Mouse (Mus musculus) MEL (cell line): ENCODE results near the gene BC005537. TPM values are rescaled to one million over a fixed set of nuclear protein-coding genes. Genes with fewer than 3 reads are reported as not detected.

Source experiments
- DNase-seq: peaks from one replicate; pipeline ENCODE4 v3.0.0; 2011; ENCODE audit warnings: low read depth, low spot score
- H3K27ac ChIP-seq: 2 replicates; pipeline ENCODE4 v1.5.1; 2012; ENCODE audit warnings: low read depth, mild to moderate bottlenecking, control low read depth, low read length, moderate library complexity; ENCODE audit not compliant: control insufficient read depth
- H3K27me3 ChIP-seq, 2 experiments: fragments of 150-350 bp in 1 of 2; sonication (generic) in 1 of 2; 2 replicates each; pipeline ENCODE4 v1.6.1; 2012; ENCODE audit warnings: low read length in 2 of 2, mild to moderate bottlenecking in 2 of 2, improper control_type of control experiment in 1 of 2, moderate library complexity in 1 of 2; ENCODE audit not compliant: insufficient read depth in 2 of 2, control insufficient read depth in 1 of 2
- H3K36me3 ChIP-seq, 2 experiments: 2 replicates each; pipeline ENCODE4 v1.6.1; 2012 to 2014; ENCODE audit warnings: low read length in 2 of 2, improper control_type of control experiment in 1 of 2, inconsistent platforms in 1 of 2, mild to moderate bottlenecking in 1 of 2; ENCODE audit not compliant: insufficient read depth in 2 of 2, control insufficient read depth in 1 of 2
- H3K4me1 ChIP-seq, 2 experiments: fragments of 150-350 bp in 1 of 2; sonication (generic) in 1 of 2; 2 replicates each; pipeline ENCODE4 v1.6.1; 2012; ENCODE audit warnings: low read length in 2 of 2, improper control_type of control experiment in 1 of 2, mild to moderate bottlenecking in 1 of 2; ENCODE audit not compliant: insufficient read depth in 2 of 2, control insufficient read depth in 1 of 2
- H3K4me3 ChIP-seq, 2 experiments: fragments of 150-350 bp in 1 of 2; sonication (generic) in 1 of 2; 2 replicates each; pipeline ENCODE4 v1.5.1; 2012; ENCODE audit warnings: low read depth in 2 of 2, low read length in 2 of 2, mild to moderate bottlenecking in 2 of 2, moderate library complexity in 2 of 2, control low read depth in 1 of 2, improper control_type of control experiment in 1 of 2; ENCODE audit not compliant: control insufficient read depth in 1 of 2, insufficient read depth in 1 of 2
- H3K79me2 ChIP-seq: 2 replicates; pipeline ENCODE4 v1.6.1; 2012; ENCODE audit warnings: mild to moderate bottlenecking, low read length, moderate library complexity; ENCODE audit not compliant: control insufficient read depth, poor library complexity, insufficient read depth
- H3K9ac ChIP-seq: 2 replicates; pipeline ENCODE4 v1.6.1; 2012; ENCODE audit warnings: low read depth, mild to moderate bottlenecking, control low read depth, low read length, moderate library complexity; ENCODE audit not compliant: control insufficient read depth, poor library complexity, severe bottlenecking
- H3K9me3 ChIP-seq: fragments of 150-350 bp; sonication (generic); replicated peaks from 2 replicates; pipeline ENCODE4 v1.6.1; 2012; ENCODE audit warnings: mild to moderate bottlenecking, low read length, improper control_type of control experiment, moderate library complexity; ENCODE audit not compliant: insufficient read depth
- CHD2 ChIP-seq: IDR thresholded peaks from 2 replicates; pipeline ENCODE4 v1.6.1; 2011; ENCODE audit warnings: low read length, improper control_type of control experiment
- CTCF ChIP-seq, 3 experiments: IDR thresholded peaks in 2 of 3; conservative IDR thresholded peaks in 1 of 3; 2 replicates each; pipeline ENCODE4 v1.5.1; 2011 to 2012; ENCODE audit warnings: low read length in 3 of 3, low read depth in 2 of 3, mild to moderate bottlenecking in 2 of 3, improper control_type of control experiment in 1 of 3, inconsistent platforms in 1 of 3, mixed read lengths in 1 of 3, moderate library complexity in 1 of 3; ENCODE audit not compliant: control insufficient read depth in 1 of 3, insufficient read depth in 1 of 3, poor library complexity in 1 of 3, severe bottlenecking in 1 of 3
- E2F4 ChIP-seq: IDR thresholded peaks from 2 replicates; pipeline ENCODE4 v1.6.1; 2011; ENCODE audit warnings: low read depth, low read length, improper control_type of control experiment, borderline replicate concordance
- ELF1 ChIP-seq: IDR thresholded peaks from 2 replicates; pipeline ENCODE4 v1.6.1; 2014; ENCODE audit warnings: low read depth, mild to moderate bottlenecking, inconsistent platforms, low read length, improper control_type of control experiment, moderate library complexity
- EP300 ChIP-seq, 2 experiments: IDR thresholded peaks; 2 replicates each; pipeline ENCODE4 v1.6.1; 2011; ENCODE audit warnings: improper control_type of control experiment in 2 of 2, low read length in 2 of 2, low read depth in 1 of 2, mild to moderate bottlenecking in 1 of 2
- MAX ChIP-seq: IDR thresholded peaks from 2 replicates; pipeline ENCODE4 v1.6.1; 2011; ENCODE audit warnings: low read length, improper control_type of control experiment
- MYB ChIP-seq: IDR thresholded peaks from 2 replicates; pipeline ENCODE4 v1.6.1; 2011; ENCODE audit warnings: mild to moderate bottlenecking, low read depth, low read length, improper control_type of control experiment
- RAD21 ChIP-seq: IDR thresholded peaks from 2 replicates; pipeline ENCODE4 v1.6.1; 2011; ENCODE audit warnings: mild to moderate bottlenecking, low read depth, low read length, improper control_type of control experiment
- SIN3A ChIP-seq: IDR thresholded peaks from 2 replicates; pipeline ENCODE4 v1.6.1; 2012; ENCODE audit warnings: low read length, improper control_type of control experiment, inconsistent platforms
- TAL1 ChIP-seq: IDR thresholded peaks from 2 replicates; pipeline ENCODE4 v1.6.1; 2012; ENCODE audit warnings: mild to moderate bottlenecking, inconsistent platforms, low read length, moderate library complexity, mixed read lengths
- USF1 ChIP-seq: IDR thresholded peaks from 2 replicates; pipeline ENCODE4 v1.6.1; 2014; ENCODE audit warnings: low read depth, mild to moderate bottlenecking, inconsistent platforms, low read length, improper control_type of control experiment, moderate library complexity
- ZC3H11A ChIP-seq: IDR thresholded peaks from 2 replicates; pipeline ENCODE4 v1.6.1; 2012; ENCODE audit warnings: low read depth, mild to moderate bottlenecking, inconsistent platforms, low read length, improper control_type of control experiment
- ZKSCAN1 ChIP-seq: IDR thresholded peaks from 2 replicates; pipeline ENCODE4 v1.6.1; 2012; ENCODE audit warnings: low read depth, mild to moderate bottlenecking, inconsistent platforms, low read length, improper control_type of control experiment, moderate library complexity
- ZNF384 ChIP-seq: IDR thresholded peaks from 2 replicates; pipeline ENCODE4 v1.6.1; 2012; ENCODE audit warnings: low read depth, mild to moderate bottlenecking, inconsistent platforms, low read length, improper control_type of control experiment
- polyA plus RNA-seq, 2 experiments: library from polyadenylated mRNA; stranded (reverse) in 1 of 2; unstranded in 1 of 2; fragments of >175 nt in 1 of 2; fragments of >200 nt in 1 of 2; gene quantifications; 2 replicates each; pipeline versions ENCODE4 v1.2.1 to v1.2.4; 2012; ENCODE audit warnings: low replicate concordance in 2 of 2, low read depth in 1 of 2; ENCODE audit not compliant: insufficient read length in 2 of 2, insufficient read depth in 1 of 2, missing spikeins in 1 of 2
- total RNA-seq: library from RNA; depleted of rRNA; stranded (reverse); fragments of 300-350 nt; gene quantifications from 2 replicates; pipeline ENCODE4 v1.2.3, GENCODE M21; 2012

The BC005537 gene
- total and polyA plus RNA-seq, 3 experiments, result 32.7 to 62.6 (median 48.8) TPM

DNA sequence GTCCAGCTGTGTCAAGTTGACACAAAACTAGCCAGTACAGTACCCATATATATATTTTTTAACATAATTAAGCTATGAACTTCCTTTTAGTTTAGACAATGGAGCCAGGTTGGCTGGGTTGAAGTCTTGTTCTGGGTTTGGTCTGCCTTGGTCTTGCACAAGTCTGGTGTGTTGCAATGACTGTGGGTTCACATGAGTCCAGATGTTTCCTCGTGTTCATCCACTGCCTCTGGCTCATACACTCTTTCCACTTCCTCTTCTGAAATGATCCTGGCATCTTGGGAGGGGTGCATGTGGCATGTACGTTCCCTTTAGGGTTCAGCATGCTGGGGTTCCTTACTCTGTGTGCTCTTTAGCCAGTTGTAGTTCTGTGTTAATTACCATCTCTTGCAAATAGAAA is 10.1 kb upstream of the BC005537 start:
- Histone ChIP-seq H3K4me3 (no peak overlapping the region), H3K9me3 (no peaks in the 10 kb centered on the region), H3K27ac (no peak overlapping the region), H3K4me1 (peaks cover 0 to 7% of the 10 kb centered on the region in 2 experiments; a peak in 2 of 4 replicates), H3K9ac (no peak overlapping the region), H3K36me3 (peaks cover 0 to 7% of the 10 kb centered on the region in 2 experiments; a peak in 2 of 4 replicates), H3K79me2 (no peaks in the 10 kb centered on the region), H3K27me3 (no peaks in the 10 kb centered on the region; a peak in 1 of 4 replicates)
- TF ChIP-seq ELF1, result no peak
- TF ChIP-seq TAL1, result peak; percentile 33
- DNase-seq, result peak; percentile 54

GRCm38 (mm10) chr13:24792411-24793045 is 8.9 kb upstream of the BC005537 start:
- Histone ChIP-seq H3K27me3 (no peaks in the 10 kb centered on the region; a peak in 1 of 4 replicates), H3K4me1 (peaks cover 0 to 3% of the 10 kb centered on the region in 2 experiments; a peak in 2 of 4 replicates), H3K36me3 (peaks cover 0 to 4% of the 10 kb centered on the region in 2 experiments; a peak in 2 of 4 replicates), H3K9ac (no peak overlapping the region), H3K79me2 (no peaks in the 10 kb centered on the region), H3K4me3 (no peak overlapping the region), H3K9me3 (no peaks in the 10 kb centered on the region), H3K27ac (no peak overlapping the region)
- DNase-seq, result no peak
- TF ChIP-seq ZNF384 (no peak), ZKSCAN1 (no peak), CTCF (IDR thresholded peaks at IDR 0.05 in 2 of 3, conservative IDR thresholded peaks at IDR 0.05 in 1 of 3; ENCODE audit: control insufficient read depth in 1 of 3, insufficient read depth in 1 of 3, low read depth in 2 of 3, low read length in 3 of 3, poor library complexity in 1 of 3, severe bottlenecking in 1 of 3) (no peak), MYB (no peak), RAD21 (no peak), E2F4 (no peak), ZC3H11A (no peak), CHD2 (no peak)

GRCm38 (mm10) chr13:24798686-24799085 is 2.8 kb upstream of the BC005537 start:
- H3K9me3 ChIP-seq, result no peaks in the 10 kb centered on the region
- H3K27ac ChIP-seq, result no peak overlapping the region
- H3K4me3 ChIP-seq, result no peak overlapping the region
- H3K27me3 ChIP-seq, result no peaks in the 10 kb centered on the region; a peak in 1 of 4 replicates
- peaks cover 0 to 5% of the 10 kb centered on the region in 2 experiments; a peak in 2 of 4 replicates for H3K36me3 ChIP-seq
- no peak overlapping the region for H3K9ac ChIP-seq
- peaks cover 2 to 3% of the 10 kb centered on the region in 2 experiments for H3K4me1 ChIP-seq
- no peak for DNase-seq
- TF ChIP-seq SIN3A, result no peak
- TF ChIP-seq MAX, result no peak
- TF ChIP-seq EP300 (IDR thresholded peaks at IDR 0.05; ENCODE audit: low read depth in 1 of 2, low read length in 2 of 2), result no peak
- no peak for TF ChIP-seq USF1
- no peak for TF ChIP-seq CHD2
- H3K79me2 ChIP-seq, result peaks cover 27% of the 10 kb centered on the region
